Mouse (Mus musculus) cortical plate, adult 2 months (tissue): Measurements from ENCODE around the gene Eepd1. TPM values are rescaled to one million over a fixed set of nuclear protein-coding genes. Genes with fewer than 3 reads are reported as not detected.

Experiments used
- H3K27ac ChIP-seq: fragments of 200-500 bp; 2 replicates; pipeline ENCODE4 v1.5.1; 2012; ENCODE audit warnings: low read length, control low read depth, inconsistent platforms; ENCODE audit not compliant: insufficient read depth
- H3K4me1 ChIP-seq: fragments of 200-500 bp; 2 replicates; pipeline ENCODE4 v1.6.1; 2011; ENCODE audit warnings: low read length; ENCODE audit not compliant: control insufficient read depth, insufficient read depth
- H3K4me3 ChIP-seq: fragments of 200-500 bp; 2 replicates; pipeline ENCODE4 v1.5.1; 2011; ENCODE audit warnings: mild to moderate bottlenecking, low read length, control low read depth; ENCODE audit not compliant: insufficient read depth
- CTCF ChIP-seq: fragments of 200-500 bp; IDR thresholded peaks from 2 replicates; pipeline ENCODE4 v1.5.1; 2011; ENCODE audit warnings: mild to moderate bottlenecking, control low read depth, low read length; ENCODE audit not compliant: insufficient read depth; ENCODE audit errors: extremely low read depth
- POLR2A ChIP-seq: fragments of 200-500 bp; IDR thresholded peaks from 2 replicates; pipeline ENCODE4 v1.6.1; 2011; ENCODE audit warnings: mild to moderate bottlenecking, low read length, control low read depth; ENCODE audit not compliant: insufficient read depth; ENCODE audit errors: extremely low read depth
- polyA plus RNA-seq: library from polyadenylated mRNA; depleted of rRNA; stranded (reverse); fragments of >200 nt; gene quantifications from 2 replicates; pipeline ENCODE4 v1.2.3, GENCODE M21; 2012

The Eepd1 gene
- polyA plus RNA-seq, 1 experiment = 14.2 TPM

- peaks cover 3% of the 10 kb centered on the region for H3K4me1 ChIP-seq
- TF ChIP-seq POLR2A = no peak
- TF ChIP-seq CTCF = no peak
- H3K27ac ChIP-seq = no peak overlapping the region
- no peak overlapping the region for H3K4me3 ChIP-seq
Observed at GRCm38 (mm10) chr9:25489221-25489960, 8.0 kb downstream of the Eepd1 start.

- Histone ChIP-seq H3K27ac (no peak overlapping the region), H3K4me3 (no peak overlapping the region), H3K4me1 (peaks cover 3% of the 10 kb centered on the region)
- TF ChIP-seq POLR2A = no peak
- TF ChIP-seq CTCF = no peak
Observed at GRCm38 (mm10) chr9:25490278-25491145, 9.2 kb downstream of the Eepd1 start.

DNA sequence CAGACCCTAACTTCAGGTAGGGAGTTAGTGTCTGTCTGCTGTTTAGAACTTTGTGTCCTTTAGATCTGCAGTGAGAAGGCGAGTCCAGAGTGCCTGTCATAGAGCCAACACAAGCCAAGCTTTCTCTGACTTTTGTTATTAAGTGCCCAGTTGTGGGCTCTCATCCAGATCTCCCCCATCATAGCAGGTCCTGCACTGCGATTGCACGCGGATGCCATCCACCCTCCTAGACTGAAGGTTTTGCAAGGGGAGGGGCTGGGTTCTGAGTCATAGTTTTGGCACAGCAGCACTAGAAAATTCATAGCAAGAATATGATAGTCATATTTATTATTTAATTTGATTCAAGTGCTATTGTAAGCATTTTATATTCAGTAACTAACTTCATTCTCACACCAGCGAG, 12.6 kb downstream of the Eepd1 start:
- H3K27ac ChIP-seq = no peak overlapping the region
- H3K4me3 ChIP-seq = no peak overlapping the region
- no peaks in the 10 kb centered on the region for H3K4me1 ChIP-seq
- no peak for TF ChIP-seq POLR2A
- no peak for TF ChIP-seq CTCF

GRCm38 (mm10) chr9:25495601-25496000, 14.3 kb downstream of the Eepd1 start:
- Histone ChIP-seq H3K4me1 (no peaks in the 10 kb centered on the region), H3K27ac (no peak overlapping the region), H3K4me3 (no peak overlapping the region)
- TF ChIP-seq CTCF = no peak
- no peak for TF ChIP-seq POLR2A

GRCm38 (mm10) chr9:25496196-25496595, 14.8 kb downstream of the Eepd1 start:
- TF ChIP-seq POLR2A (no peak), CTCF (no peak)
- no peaks in the 10 kb centered on the region for H3K4me1 ChIP-seq
- H3K4me3 ChIP-seq = no peak overlapping the region
- H3K27ac ChIP-seq = no peak overlapping the region

GRCm38 (mm10) chr9:25496703-25497102, 15.4 kb downstream of the Eepd1 start:
- no peak overlapping the region for H3K27ac ChIP-seq
- H3K4me1 ChIP-seq = no peaks in the 10 kb centered on the region
- TF ChIP-seq CTCF (no peak), POLR2A (no peak)
- no peak overlapping the region for H3K4me3 ChIP-seq

DNA sequence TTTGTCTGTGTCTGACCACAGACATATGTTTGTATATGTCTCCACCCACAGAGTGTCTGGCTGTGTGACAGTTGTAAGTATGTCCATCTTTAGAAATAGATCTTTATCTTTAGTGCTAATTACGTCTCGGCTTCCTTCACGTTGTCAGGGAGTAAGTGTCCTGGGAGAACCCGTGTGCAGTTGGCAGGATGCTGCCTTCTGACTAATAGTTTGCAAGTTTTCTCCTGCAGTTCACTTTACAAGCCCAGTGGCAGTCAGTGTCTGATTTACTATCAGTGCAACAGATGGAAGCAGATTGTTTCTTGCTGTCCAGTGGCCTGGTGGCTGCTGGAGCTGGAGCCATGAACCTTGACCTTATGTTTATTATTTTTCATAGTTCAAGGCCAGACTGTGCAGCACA, 17.4 kb downstream of the Eepd1 start:
- no peak overlapping the region for H3K27ac ChIP-seq
- TF ChIP-seq POLR2A (no peak), CTCF (no peak)
- H3K4me3 ChIP-seq = no peak overlapping the region
- H3K4me1 ChIP-seq = no peaks in the 10 kb centered on the region

- Histone ChIP-seq H3K27ac (no peak overlapping the region), H3K4me1 (no peaks in the 10 kb centered on the region), H3K4me3 (no peak overlapping the region)
- TF ChIP-seq POLR2A (no peak), CTCF (no peak)
Observed at GRCm38 (mm10) chr9:25499306-25499705, 18.0 kb downstream of the Eepd1 start.

DNA sequence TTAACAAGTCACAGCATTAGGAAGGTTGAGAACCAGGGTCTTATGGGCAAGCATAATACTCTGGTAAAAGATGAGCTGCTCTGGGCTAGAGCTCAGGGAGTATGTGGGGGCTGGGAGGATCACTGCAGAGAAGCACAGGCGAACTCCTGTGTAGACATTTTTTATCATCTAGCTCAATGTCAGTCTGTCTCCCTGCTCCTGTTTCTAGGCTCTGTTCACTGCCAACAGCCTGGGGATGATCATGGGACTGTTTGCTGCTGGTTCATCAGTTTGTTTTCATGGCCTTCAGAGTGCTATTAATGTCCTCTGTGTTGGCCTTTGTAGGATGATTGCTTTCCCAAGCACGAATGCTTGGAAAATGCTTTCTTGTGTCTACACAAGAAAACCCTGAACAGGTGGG, 18.7 kb downstream of the Eepd1 start:
- Histone ChIP-seq H3K27ac (no peak overlapping the region), H3K4me3 (no peak overlapping the region), H3K4me1 (no peaks in the 10 kb centered on the region)
- TF ChIP-seq CTCF = no peak
- TF ChIP-seq POLR2A = no peak
